Mouse (Mus musculus): Measurements from ENCODE around the gene Trim30c.

GRCm38 (mm10) chr7:104401140-104401539 is 503 bp upstream of the Trim30c start:
- TF ChIP-seq POLR2A (IDR thresholded peaks at IDR 0.05; ENCODE audit: borderline replicate concordance, extremely low read depth, low read depth, low read length) (no peak), CTCF (IDR thresholded peaks at IDR 0.05; ENCODE audit: insufficient read depth, low read length) (no peak)

Measured in lung, adult 2 months (tissue).